Mouse (Mus musculus) brain, embryonic 14.5 days (tissue): ENCODE results near the gene Elmo1. TPM values are rescaled to one million over a fixed set of nuclear protein-coding genes. Genes with fewer than 3 reads are reported as not detected.
A peak's percentile ranks its signal among the peaks of the same experiment; 100 is the strongest.

ENCODE experiments used
- DNase-seq: peaks from one replicate; pipeline ENCODE4 v3.0.0-alpha.2; 2011; ENCODE audit warnings: low read depth
- CTCF ChIP-seq: fragments of 200-500 bp; IDR thresholded peaks from 2 replicates; pipeline ENCODE4 v1.5.1; 2012; ENCODE audit warnings: inconsistent platforms, mild to moderate bottlenecking, moderate library complexity, borderline replicate concordance; ENCODE audit not compliant: insufficient read depth, insufficient read length; ENCODE audit errors: extremely low read depth
- POLR2A ChIP-seq: fragments of 200-500 bp; IDR thresholded peaks from 2 replicates; pipeline ENCODE4 v1.6.1; 2012; ENCODE audit warnings: mild to moderate bottlenecking, inconsistent platforms, borderline replicate concordance; ENCODE audit not compliant: poor library complexity, insufficient read depth, insufficient read length, severe bottlenecking; ENCODE audit errors: extremely low read depth
- polyA plus RNA-seq: library from polyadenylated mRNA; depleted of rRNA; stranded (reverse); fragments of >200 nt; gene quantifications from 2 replicates; pipeline ENCODE4 v1.2.3, GENCODE M21; 2012

Elmo1 gene
- polyA plus RNA-seq, 1 experiment, result 46.9 TPM

DNA sequence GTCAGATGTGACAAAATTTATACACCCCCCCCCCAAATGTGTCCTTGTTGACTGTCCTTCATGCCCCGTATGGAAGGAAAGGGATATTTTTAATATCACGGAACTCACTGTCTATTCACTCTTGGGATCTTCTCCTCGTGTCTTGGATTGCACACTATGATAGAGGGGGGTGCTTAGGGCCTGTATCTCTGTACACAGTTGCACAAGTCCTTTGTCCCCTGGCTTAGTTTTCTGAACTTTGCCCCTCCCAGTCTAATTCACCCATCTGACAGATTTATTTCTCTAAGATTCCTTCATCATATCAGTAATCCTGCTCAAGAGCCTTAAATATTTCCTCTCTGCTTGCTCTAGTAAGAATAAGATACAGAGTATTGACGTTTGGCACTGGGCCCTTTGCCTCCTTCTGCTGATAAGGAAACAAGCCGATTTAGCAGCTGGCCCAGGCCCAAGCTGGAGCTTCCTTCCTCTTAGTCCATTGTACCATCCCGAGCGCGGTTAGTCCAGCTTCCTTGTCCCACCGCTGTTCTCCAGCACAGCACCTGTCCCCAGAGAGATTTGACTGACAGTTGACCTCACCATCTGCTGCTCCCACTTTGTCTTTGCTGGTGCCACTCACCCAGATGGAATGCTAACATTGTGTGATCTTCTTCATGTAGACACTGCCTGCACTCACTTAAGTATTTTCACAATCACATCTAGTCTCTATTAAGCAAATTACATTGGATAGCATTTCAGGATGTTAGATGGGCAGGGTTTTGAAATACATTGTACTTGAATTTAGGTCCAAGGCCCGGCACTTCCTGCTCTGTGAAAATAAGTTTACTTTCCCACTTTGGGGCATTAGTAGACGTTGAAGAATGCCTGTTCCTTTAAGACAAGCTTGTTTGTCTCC is 141.7 kb downstream of the Elmo1 start:
- peak; percentile 78 for DNase-seq
- no peak for TF ChIP-seq POLR2A
- no peak for TF ChIP-seq CTCF

DNA sequence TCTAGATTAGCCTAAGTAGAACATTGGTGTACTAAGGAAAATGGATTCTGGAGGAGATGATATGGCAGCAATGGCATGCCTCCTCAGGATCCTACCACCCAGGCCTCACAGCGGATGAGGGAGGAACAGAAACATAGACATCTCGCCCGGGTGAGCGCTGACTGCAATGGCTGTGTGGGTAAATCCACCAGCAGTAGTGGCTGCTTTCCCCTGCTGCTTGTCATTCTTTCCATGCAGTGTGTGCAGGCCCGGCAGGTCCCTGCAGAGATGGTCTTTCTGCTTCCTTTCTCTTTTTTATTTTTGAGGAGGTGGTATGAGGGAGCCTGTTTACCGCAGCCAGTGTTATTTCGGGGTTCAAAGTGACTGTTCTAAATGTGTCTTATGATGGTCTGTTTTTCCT is 143.3 kb downstream of the Elmo1 start:
- no peak for DNase-seq
- TF ChIP-seq POLR2A (no peak), CTCF (no peak)

DNA sequence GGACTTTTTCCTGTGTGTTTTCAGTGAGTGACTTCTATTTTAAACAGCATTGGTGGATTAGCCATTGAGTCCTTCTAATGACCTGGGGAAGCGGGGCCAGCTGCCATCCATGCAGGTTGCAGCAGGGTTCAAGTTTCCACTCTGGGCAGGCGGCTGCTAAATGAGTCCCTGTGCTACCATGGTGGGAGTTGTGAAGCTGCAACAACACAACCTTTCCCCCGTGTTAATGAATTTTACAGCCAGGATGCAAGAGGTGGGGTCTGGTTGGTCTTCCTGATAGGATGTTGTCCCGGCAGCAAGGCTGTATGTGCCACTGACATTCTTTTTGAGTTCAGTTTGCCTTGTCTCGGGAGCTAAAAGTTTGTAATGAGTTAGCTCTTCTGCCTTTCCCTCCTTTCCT is 147.2 kb downstream of the Elmo1 start:
- DNase-seq, result no peak
- TF ChIP-seq CTCF (no peak), POLR2A (no peak)

DNA sequence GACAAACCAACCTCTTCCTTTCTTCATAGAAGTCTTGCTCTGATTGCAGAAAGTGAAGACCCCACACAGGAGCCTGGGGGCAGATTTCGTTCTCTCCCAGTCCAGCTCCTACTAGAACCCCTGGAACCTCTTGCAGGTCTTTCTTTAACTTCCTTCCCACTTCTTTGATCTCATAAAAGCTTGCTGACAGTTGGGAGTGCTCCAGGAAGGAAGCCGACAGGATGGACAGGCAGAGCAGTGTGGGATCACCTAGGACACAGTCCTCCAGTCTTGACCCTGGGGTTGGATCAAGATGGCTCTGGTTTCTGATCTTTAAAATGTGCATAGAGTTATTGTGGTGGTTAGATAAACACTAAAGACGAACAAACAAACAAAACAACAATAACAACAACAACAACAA is 147.8 kb downstream of the Elmo1 start:
- no peak for DNase-seq
- TF ChIP-seq POLR2A, result no peak
- no peak for TF ChIP-seq CTCF

DNA sequence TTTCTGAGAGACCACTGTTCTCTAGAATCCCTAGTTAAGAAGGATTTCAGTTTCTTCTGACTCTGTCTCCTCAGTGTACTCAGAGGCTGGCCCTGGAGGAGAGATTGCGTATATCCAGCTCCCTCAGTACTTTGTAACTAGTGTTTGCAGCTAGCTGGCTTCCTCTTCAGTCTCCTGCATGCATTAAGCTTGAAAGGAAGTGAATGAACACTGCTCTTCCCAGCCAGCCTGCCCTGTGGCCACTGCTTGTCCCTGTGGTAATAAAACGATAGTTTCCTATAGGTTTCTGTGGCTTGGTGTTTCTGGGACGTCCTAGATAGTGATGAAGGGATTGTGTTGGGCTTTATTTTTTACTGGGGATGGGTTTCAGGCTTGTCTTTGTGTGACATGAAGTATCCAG is 148.3 kb downstream of the Elmo1 start:
- TF ChIP-seq POLR2A (no peak), CTCF (no peak)
- DNase-seq, result no peak

DNA sequence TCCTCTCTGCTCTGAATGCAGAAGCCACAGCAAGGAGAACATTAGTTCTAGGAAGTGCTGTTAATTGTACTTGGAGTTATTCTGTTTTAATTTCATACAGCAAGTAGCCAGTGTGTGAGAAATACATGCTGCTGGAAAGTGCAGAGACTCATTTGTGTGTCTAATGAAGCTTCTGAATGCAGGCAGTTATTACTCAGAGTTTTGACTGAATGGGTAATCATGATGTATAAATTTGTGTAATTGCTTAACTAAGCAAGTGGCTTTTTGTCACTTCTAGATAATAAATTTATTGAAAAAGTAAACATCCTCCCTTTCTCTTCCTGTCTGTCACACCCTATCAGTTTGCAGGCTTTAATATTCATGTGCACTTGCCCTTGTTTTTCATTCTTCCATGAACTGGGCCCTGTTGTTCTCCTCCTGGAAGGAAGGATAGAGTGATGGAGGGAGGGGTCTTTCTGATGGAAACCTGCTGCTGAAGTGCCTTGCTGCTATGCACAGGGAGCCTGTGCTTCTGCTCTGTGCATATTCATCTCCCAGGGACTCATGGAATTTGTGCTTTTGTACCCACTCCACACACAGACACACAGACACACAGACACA is 159.8 kb downstream of the Elmo1 start:
- no peak for TF ChIP-seq POLR2A
- TF ChIP-seq CTCF, result no peak

DNA sequence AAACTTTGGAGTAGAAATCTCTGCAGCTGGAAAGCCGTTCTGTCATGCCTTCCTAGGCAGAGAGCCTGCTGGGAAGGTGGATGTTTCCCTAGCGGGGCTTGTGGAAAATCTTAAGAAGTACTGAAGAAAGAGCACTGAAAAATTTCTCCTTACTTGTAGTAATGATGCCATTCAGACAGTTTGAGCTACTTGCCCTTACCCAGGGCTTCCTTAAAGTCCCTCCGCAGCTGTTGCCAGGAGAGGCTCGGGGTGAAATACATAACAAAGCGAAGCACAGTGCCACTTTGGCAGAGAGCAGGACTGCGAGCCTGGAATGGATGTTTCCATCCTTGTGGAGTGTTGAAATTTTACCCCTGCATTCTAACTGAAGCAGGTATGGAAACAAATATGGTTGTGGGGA is 164.5 kb downstream of the Elmo1 start:
- DNase-seq, result no peak

More for the DNA sequence above, 159.8 kb downstream of the Elmo1 start:
- peak; percentile 69 for DNase-seq

DNA sequence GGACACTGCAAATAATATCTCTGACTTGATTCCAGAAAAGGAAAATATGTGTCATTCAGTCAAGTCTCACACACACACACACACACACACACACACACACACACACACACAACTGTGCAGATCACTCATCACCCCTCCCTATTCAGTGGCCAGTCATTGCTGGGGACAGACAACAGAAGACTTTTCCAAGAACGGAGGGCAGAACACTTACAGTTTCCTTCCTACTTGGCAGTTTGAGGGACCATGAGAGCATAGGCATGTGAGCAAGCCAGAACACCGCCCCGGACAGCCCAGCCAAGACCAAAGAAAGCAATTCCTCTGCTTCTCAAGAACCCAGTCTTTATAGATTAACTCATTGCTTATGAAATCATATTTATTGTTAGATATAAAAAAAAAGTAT is 165.0 kb downstream of the Elmo1 start:
- DNase-seq, result no peak
- TF ChIP-seq CTCF (no peak), POLR2A (no peak)

More for the DNA sequence above, 164.5 kb downstream of the Elmo1 start:
- TF ChIP-seq CTCF (no peak), POLR2A (no peak)

DNA sequence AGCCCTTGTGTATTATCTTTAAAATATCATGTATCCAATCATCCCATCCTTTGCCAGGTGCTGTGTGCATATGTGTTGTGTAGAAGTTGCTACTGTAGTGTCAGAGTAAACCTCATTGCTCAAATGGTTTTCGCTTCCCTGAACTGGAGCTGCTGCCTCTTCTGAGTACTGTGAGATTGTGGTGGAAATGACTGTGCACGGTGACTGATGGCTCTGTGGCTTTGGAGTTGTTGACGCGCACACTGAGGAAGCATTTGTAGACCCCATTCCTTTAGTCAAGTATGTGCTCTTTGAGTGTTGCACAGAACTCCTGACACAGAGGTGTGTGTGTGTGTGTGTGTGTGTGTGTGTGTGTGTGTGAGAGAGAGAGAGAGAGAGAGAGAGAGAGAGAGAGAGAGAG is 166.2 kb downstream of the Elmo1 start:
- TF ChIP-seq CTCF (no peak), POLR2A (no peak)
- DNase-seq, result no peak

DNA sequence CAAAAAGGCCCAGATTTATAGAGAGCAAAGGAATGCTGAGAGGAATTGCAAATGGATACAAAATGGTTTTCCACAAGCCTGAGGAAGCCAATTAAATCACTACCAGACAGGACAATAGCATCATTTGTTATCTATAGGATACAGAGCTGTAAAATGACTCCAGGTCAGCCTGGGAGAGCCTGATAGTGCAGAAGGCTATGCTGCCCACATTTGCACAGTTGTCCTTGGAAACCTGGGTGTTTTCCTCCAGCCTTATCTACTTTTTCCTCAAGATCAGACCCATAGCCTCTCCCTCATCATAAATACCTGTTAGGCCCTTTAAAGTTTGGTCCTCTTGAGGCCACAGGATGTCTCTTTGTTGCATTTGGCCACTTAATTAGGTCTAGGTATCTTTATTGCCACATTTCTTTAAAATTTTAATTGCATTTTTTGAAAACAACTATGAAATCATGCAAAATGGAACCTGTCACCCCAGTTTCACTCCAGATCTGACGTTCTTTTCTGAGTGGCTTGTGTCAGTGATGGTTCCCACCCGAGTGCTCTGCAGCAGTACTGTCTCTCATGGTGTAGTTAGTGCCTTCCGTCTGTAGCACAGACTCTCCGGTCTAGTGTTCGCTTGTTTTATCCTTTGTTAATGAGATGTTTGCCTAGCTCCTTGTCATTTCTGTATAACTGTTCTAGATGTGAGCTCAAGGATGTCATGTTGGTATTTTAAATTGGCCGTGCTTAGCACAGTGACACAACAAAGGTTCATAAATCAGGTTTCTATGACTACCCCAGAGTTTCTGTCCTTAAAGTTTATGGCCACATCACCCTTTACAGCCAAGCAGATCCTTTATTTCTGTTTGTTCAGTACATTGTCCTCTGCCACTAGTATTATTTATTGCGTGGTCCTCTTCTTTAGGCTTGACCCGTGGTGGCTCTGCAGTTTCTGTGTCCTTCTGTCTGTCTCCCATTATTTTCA is 167.4 kb downstream of the Elmo1 start:
- peak; percentile 14 for DNase-seq
- no peak for TF ChIP-seq POLR2A

DNA sequence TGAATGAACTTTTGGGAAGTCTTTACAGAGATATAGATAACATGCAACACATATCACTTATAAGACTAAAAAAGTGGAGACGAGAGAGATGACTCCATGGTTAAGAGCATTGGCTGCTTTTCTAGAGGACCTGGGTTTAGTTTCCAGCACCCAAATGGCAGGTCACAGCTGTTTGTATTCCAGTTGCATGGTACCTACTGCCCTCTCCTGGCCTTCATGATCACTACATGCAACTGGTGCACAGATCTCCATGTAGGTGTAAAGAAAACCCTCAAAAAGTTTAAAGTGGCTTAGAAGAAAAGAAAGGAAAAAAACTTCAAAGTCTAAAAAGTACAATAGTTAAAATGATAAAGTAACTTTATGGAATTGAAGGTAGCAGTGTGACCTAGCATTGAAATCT is 172.8 kb downstream of the Elmo1 start:
- no peak for DNase-seq
- TF ChIP-seq CTCF (no peak; the same call in 1 of the 2 replicates), POLR2A (no peak)
